Mouse (Mus musculus) myocyte (in vitro differentiated cells): Measurements from ENCODE around the gene Gal3st2c. TPM values are rescaled to one million over a fixed set of nuclear protein-coding genes. Genes with fewer than 3 reads are reported as not detected.
A peak's percentile ranks its signal among the peaks of the same experiment; 100 is the strongest.

Source experiments
- H3K27me3 ChIP-seq: one replicate; pipeline ENCODE4 v1.6.1; 2011; ENCODE audit not compliant: control insufficient read depth, insufficient read depth, insufficient read length
- H3K36me3 ChIP-seq: one replicate; pipeline ENCODE4 v1.6.1; 2011; ENCODE audit not compliant: control insufficient read depth, insufficient read depth
- H3K4me2 ChIP-seq: one replicate; pipeline ENCODE4 v1.6.1; 2011; ENCODE audit warnings: low read depth, control low read depth
- H3K4me3 ChIP-seq: one replicate; pipeline ENCODE4 v1.5.1; 2011; ENCODE audit warnings: mild to moderate bottlenecking, control low read depth, moderate library complexity
- H3K79me2 ChIP-seq: one replicate; pipeline ENCODE4 v1.6.1; 2011; ENCODE audit not compliant: control insufficient read depth, insufficient read depth
- H3ac ChIP-seq: one replicate; pipeline ENCODE4 v1.6.1; 2011; ENCODE audit not compliant: control insufficient read depth, insufficient read length
- CEBPB ChIP-seq: IDR thresholded peaks from 2 replicates; pipeline ENCODE4 v1.6.1; 2011; ENCODE audit warnings: mild to moderate bottlenecking, moderate library complexity; ENCODE audit not compliant: poor library complexity, insufficient read depth, severe bottlenecking
- E2F4 ChIP-seq: IDR thresholded peaks from one replicate; pipeline ENCODE4 v1.6.1; 2011; ENCODE audit warnings: mild to moderate bottlenecking, control low read depth, moderate library complexity; ENCODE audit not compliant: insufficient read depth
- MAX ChIP-seq: IDR thresholded peaks from one replicate; pipeline ENCODE4 v1.6.1; 2011; ENCODE audit warnings: low read depth, mild to moderate bottlenecking, control low read depth
- MYOD1 ChIP-seq, 3 experiments: IDR thresholded peaks; one replicate each; pipeline ENCODE4 v1.6.1; 2011; ENCODE audit warnings: control low read depth in 2 of 3, low read depth in 2 of 3, mild to moderate bottlenecking in 2 of 3, moderate library complexity in 1 of 3; ENCODE audit not compliant: insufficient read length in 2 of 3, control insufficient read depth in 1 of 3
- MYOG ChIP-seq, 3 experiments: IDR thresholded peaks; one replicate each; pipeline ENCODE4 v1.6.1; 2011; ENCODE audit warnings: control low read depth in 2 of 3, low read depth in 2 of 3, mild to moderate bottlenecking in 2 of 3; ENCODE audit not compliant: insufficient read length in 2 of 3, control insufficient read depth in 1 of 3, insufficient read depth in 1 of 3
- POLR2A ChIP-seq: IDR thresholded peaks from one replicate; pipeline ENCODE4 v1.6.1; 2011; ENCODE audit warnings: low read depth, mild to moderate bottlenecking, control low read depth, moderate library complexity; ENCODE audit not compliant: insufficient read length
- POLR2AphosphoS2 ChIP-seq: IDR thresholded peaks from one replicate; pipeline ENCODE4 v1.6.1; 2011; ENCODE audit warnings: low read depth, control low read depth; ENCODE audit not compliant: insufficient read length
- REST ChIP-seq: IDR thresholded peaks from one replicate; pipeline ENCODE4 v1.6.1; 2011; ENCODE audit warnings: mild to moderate bottlenecking, control low read depth, moderate library complexity; ENCODE audit not compliant: insufficient read depth, insufficient read length
- SRF ChIP-seq: IDR thresholded peaks from one replicate; pipeline ENCODE4 v1.6.1; 2011; ENCODE audit warnings: low read depth; ENCODE audit not compliant: control insufficient read depth, insufficient read length
- TCF12 ChIP-seq: IDR thresholded peaks from one replicate; pipeline ENCODE4 v1.6.1; 2011; ENCODE audit warnings: mild to moderate bottlenecking, control low read depth; ENCODE audit not compliant: poor library complexity, insufficient read depth, severe bottlenecking
- TCF3 ChIP-seq: IDR thresholded peaks from one replicate; pipeline ENCODE4 v1.6.1; 2011; ENCODE audit warnings: low read depth, control low read depth; ENCODE audit not compliant: insufficient read length
- USF1 ChIP-seq: IDR thresholded peaks from one replicate; pipeline ENCODE4 v1.6.1; 2011; ENCODE audit warnings: low read depth, mild to moderate bottlenecking, control low read depth, moderate library complexity
- polyA plus RNA-seq: library from polyadenylated mRNA; unstranded; fragments of >200 nt; fragmentation: generic; extraction: Trizol; gene quantifications from one replicate; pipeline ENCODE4 v1.2.1, GENCODE M21; 2012; ENCODE audit warnings: missing spikeins

Gene Gal3st2c
- polyA plus RNA-seq, 1 experiment = not detected

DNA sequence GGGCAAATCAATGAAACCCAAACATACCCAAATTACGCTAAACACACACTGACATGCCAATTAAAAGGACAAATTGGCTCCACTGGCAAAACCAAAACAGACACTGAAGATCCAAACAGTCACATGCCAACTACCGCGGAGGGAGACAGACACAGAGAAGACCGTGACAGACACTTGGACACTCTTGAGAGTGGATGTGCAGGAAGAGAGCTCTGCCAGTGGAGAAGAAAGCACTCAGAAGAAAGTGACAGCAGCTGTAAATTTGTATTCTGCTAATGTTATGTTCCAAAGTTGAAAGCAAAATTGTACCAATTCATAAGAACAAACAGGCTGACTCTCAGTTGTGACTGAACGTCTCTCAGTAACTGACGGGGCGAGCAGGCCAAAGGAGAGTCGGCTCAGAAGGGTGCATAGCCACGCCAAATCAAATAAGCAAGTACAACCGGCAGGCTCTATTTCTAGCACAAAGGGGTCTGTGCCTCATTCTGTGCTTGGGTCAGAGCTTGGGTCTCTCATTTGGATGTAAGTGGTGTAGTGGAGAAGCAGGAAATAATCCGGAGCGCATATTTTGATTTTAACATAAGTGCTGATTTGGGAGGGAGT lies 37.3 kb downstream of the Gal3st2c start:
- TF ChIP-seq TCF12 = no peak
- TF ChIP-seq E2F4 = no peak
- no peak for TF ChIP-seq MYOD1 (IDR thresholded peaks at IDR 0.05; ENCODE audit: control insufficient read depth in 1 of 3, insufficient read length in 2 of 3, low read depth in 2 of 3)
- TF ChIP-seq MAX = no peak
- no peak for TF ChIP-seq SRF
- TF ChIP-seq POLR2AphosphoS2 = no peak
- TF ChIP-seq POLR2A = no peak
- no peak overlapping the region for H3K4me3 ChIP-seq
- no peaks in the 10 kb centered on the region for H3K79me2 ChIP-seq
- no peaks in the 10 kb centered on the region for H3K36me3 ChIP-seq
- no peak overlapping the region for H3K4me2 ChIP-seq
- H3ac ChIP-seq = no peak overlapping the region
- peaks cover 33% of the 10 kb centered on the region for H3K27me3 ChIP-seq

DNA sequence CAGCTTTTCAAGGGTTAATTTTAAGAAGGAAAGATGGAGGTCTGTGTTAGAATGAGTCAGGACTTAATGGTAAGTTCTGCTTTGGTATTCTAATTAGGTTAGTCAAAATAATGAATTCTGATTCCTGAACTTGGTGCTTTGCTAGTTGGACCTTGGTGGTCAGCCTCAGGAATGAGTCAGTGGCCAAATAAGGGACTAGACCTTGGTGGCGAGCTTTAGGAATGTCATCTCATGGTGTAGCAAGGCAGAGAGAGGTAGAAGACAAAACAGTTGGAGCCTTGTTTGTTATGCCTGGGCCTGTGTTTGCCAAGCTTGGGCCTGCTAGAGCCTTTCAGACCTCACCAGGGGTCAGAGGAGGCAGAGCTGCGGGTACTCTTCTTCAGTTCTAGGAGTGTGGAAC lies 38.4 kb downstream of the Gal3st2c start:
- H3K79me2 ChIP-seq = no peaks in the 10 kb centered on the region
- peaks cover 26% of the 10 kb centered on the region for H3K27me3 ChIP-seq
- no peak overlapping the region for H3K4me3 ChIP-seq
- no peak for TF ChIP-seq SRF
- no peak for TF ChIP-seq MYOG (IDR thresholded peaks at IDR 0.05; ENCODE audit: control insufficient read depth in 1 of 3, insufficient read depth in 1 of 3, insufficient read length in 2 of 3, low read depth in 2 of 3)
- no peak for TF ChIP-seq TCF12
- no peak for TF ChIP-seq TCF3
- no peak for TF ChIP-seq POLR2A
- no peak for TF ChIP-seq REST
- TF ChIP-seq USF1 = no peak
- TF ChIP-seq MYOD1 (IDR thresholded peaks at IDR 0.05; ENCODE audit: control insufficient read depth in 1 of 3, insufficient read length in 2 of 3, low read depth in 2 of 3) = no peak
- TF ChIP-seq MAX = no peak
- TF ChIP-seq E2F4 = no peak
- no peak for TF ChIP-seq POLR2AphosphoS2
- H3K36me3 ChIP-seq = no peaks in the 10 kb centered on the region
- no peak overlapping the region for H3ac ChIP-seq
- no peak overlapping the region for H3K4me2 ChIP-seq

DNA sequence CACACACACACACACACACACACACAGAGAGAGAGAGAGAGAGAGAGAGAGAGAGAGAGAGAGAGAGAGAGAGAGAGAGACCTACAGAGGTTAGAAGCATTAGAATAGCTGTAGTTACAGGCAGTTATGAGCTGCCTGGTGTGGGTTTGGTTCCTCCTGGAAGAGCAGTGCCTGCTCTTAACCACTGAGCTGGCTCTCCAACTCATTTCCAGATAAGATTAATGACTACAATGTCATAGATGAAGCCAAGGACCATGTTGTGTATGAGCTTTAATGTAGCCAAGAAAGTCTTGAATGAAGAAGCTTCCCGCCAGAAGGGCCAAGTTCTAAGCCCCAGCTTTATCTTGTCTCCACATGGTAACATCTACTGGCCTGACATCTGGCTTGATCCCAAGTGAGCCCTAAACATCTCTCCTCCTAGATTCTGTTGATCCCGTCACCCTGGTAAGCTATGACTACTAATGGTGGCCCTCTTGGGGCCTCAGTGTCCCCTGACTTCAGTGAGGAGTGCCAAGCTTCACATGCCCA lies 42.8 kb downstream of the Gal3st2c start:
- H3K4me3 ChIP-seq = no peak overlapping the region
- no peak overlapping the region for H3ac ChIP-seq
- peaks cover 29% of the 10 kb centered on the region for H3K27me3 ChIP-seq
- no peak for TF ChIP-seq MYOD1 (IDR thresholded peaks at IDR 0.05; ENCODE audit: control insufficient read depth in 1 of 3, insufficient read length in 2 of 3, low read depth in 2 of 3)
- no peak for TF ChIP-seq E2F4
- no peak for TF ChIP-seq TCF12
- no peak for TF ChIP-seq POLR2AphosphoS2
- no peak for TF ChIP-seq POLR2A
- TF ChIP-seq MAX = no peak
- no peak for TF ChIP-seq USF1
- no peak for TF ChIP-seq MYOG (IDR thresholded peaks at IDR 0.05; ENCODE audit: control insufficient read depth in 1 of 3, insufficient read depth in 1 of 3, insufficient read length in 2 of 3, low read depth in 2 of 3)
- no peak for TF ChIP-seq SRF
- TF ChIP-seq TCF3 = no peak
- no peak for TF ChIP-seq REST
- no peak for TF ChIP-seq CEBPB
- no peak overlapping the region for H3K4me2 ChIP-seq
- no peaks in the 10 kb centered on the region for H3K36me3 ChIP-seq
- no peaks in the 10 kb centered on the region for H3K79me2 ChIP-seq

DNA sequence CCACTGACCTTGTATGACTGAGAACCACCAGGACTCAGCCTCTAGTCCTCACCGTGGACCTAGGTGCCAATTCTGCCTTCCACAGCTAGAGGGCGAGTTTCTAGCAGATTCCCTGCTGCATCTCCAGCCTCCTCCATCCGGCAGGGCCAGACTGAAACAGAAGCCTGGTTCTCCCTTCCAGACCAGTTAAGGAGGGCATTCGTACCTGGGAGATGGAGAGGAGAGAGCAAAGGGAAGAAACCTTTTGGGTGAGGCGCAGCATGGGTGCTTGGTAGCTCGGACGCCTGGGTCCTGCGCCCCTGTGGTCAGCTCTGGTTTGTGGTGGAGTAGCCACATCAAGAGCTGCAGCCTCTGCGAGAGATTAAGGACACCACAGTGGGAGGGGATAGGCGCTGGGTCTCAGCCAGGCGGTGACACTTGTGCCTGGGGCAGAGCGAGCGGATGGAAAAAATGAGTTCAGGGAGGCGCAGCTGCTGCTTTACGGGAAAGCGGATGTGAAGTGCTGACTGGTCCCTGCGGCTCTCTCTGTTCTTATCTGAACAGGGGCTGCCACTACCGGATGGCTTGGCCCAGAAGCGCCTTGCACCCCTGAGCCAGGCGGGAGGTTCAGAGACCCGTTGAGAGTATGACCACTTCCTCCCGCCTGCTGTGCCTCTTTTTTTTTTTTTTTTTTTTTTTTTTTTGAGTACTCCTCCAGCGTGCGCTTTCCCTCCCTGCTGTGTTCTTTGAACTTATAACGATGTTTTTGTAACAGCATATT lies 44.9 kb downstream of the Gal3st2c start:
- Histone ChIP-seq H3K4me2 (peak overlapping the region; percentile 61), H3K4me3 (no peak overlapping the region), H3K27me3 (peaks cover 32% of the 10 kb centered on the region), H3K36me3 (no peaks in the 10 kb centered on the region), H3ac (no peak overlapping the region), H3K79me2 (no peaks in the 10 kb centered on the region)
- TF ChIP-seq MYOD1 (IDR thresholded peaks at IDR 0.05; ENCODE audit: control insufficient read depth in 1 of 3, insufficient read length in 2 of 3, low read depth in 2 of 3) (peak; percentile 18 to 76 (median 68)), TCF12 (peak; percentile 43), MAX (no peak), MYOG (IDR thresholded peaks at IDR 0.05; ENCODE audit: control insufficient read depth in 1 of 3, insufficient read depth in 1 of 3, insufficient read length in 2 of 3, low read depth in 2 of 3) (peak in 2 of 3 experiments; percentile 66 to 87)

DNA sequence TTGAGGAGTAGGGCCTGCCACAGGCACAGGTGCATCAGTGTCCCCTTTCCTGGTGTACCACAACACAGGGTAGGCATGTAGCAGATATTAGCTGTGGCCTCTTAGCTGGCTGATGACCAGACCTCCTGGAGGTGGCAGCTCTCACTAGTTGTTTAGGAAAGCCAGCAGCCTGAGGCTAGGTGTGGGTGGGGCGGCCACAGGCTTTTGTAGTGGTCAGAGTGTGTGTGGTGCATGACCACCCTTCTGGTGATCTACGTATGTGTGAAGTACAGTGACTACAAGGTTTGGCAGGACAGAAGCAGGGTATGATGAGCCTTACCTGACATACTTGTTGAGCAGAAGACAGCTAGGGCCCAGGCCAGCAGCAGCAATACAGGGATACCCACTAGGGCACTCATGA lies 50.1 kb downstream of the Gal3st2c start:
- peaks cover 26% of the 10 kb centered on the region for H3K27me3 ChIP-seq
- TF ChIP-seq SRF = no peak
- TF ChIP-seq MYOD1 (IDR thresholded peaks at IDR 0.05; ENCODE audit: control insufficient read depth in 1 of 3, insufficient read length in 2 of 3, low read depth in 2 of 3) = no peak
- no peaks in the 10 kb centered on the region for H3K79me2 ChIP-seq
- H3K4me3 ChIP-seq = no peak overlapping the region
- H3K36me3 ChIP-seq = no peaks in the 10 kb centered on the region
- no peak overlapping the region for H3ac ChIP-seq
- H3K4me2 ChIP-seq = no peak overlapping the region
